Mouse (Mus musculus) 416B (cell line): Measurements from ENCODE around the gene Olfr1337.
"Not testable (repeated sequence)": the region's sequence is repeated elsewhere in the genome, so short reads cannot be mapped to it uniquely, and the experiment has no call there.

Source experiments
- DNase-seq: peaks from one replicate; pipeline ENCODE4 v3.0.0; 2011; ENCODE audit warnings: low read depth

The Olfr1337 gene

GRCm38 (mm10) chr4:118782486-118782885, at the start of gene Olfr1337:
Gene Olfr1337, minus strand, starts transcription at chr4:118782586.
- DNase-seq: no peak

- no peak for DNase-seq
Measured at GRCm38 (mm10) chr4:118818921-118819320, 36.5 kb upstream of the Olfr1337 start.

- DNase-seq: no peak
Measured at GRCm38 (mm10) chr4:118809844-118810243, 27.5 kb upstream of the Olfr1337 start, which contains the start of gene Olfr1335. Gene Olfr1335, minus strand, starts transcription at chr4:118809944.

- DNase-seq: not testable (repeated sequence)
Measured at GRCm38 (mm10) chr4:118792796-118793195, 10.4 kb upstream of the Olfr1337 start.

GRCm38 (mm10) chr4:118758637-118759036, 23.7 kb downstream of the Olfr1337 start, which contains the start of gene Olfr1338:
Gene Olfr1338, minus strand, starts transcription at chr4:118758737.
- DNase-seq: no peak

- no peak for DNase-seq
Measured at GRCm38 (mm10) chr4:118741881-118742280, 40.5 kb downstream of the Olfr1337 start.

- no peak for DNase-seq
Measured at GRCm38 (mm10) chr4:118740988-118741698, 41.2 kb downstream of the Olfr1337 start.

GRCm38 (mm10) chr4:118739574-118739973, 42.8 kb downstream of the Olfr1337 start:
- DNase-seq: no peak

GRCm38 (mm10) chr4:118731875-118732274, 50.5 kb downstream of the Olfr1337 start, which contains the start of gene Olfr1339:
Gene Olfr1339, plus strand, starts transcription at chr4:118732175.
- no peak for DNase-seq
